Mouse (Mus musculus) embryonic facial prominence, embryonic 14.5 days (tissue): ENCODE results near the gene Pikfyve. TPM values are rescaled to one million over a fixed set of nuclear protein-coding genes. Genes with fewer than 3 reads are reported as not detected.
A peak's percentile ranks its signal among the peaks of the same experiment; 100 is the strongest.

Experiments used
- ATAC-seq: fragments of 200-750 bp; cut with Nextera tagmentation; 2 replicates; pipeline ENCODE4 v1.8.0; 2017; ENCODE audit warnings: low read depth, moderate number of reproducible peaks, moderate TSS enrichment
- DNase-seq: peaks from one replicate; pipeline ENCODE4 v3.0.0-alpha.2; 2015; ENCODE audit warnings: low spot score
- H3K27ac ChIP-seq: fragments of 300-500 bp; sonication (generic); replicated peaks from 2 replicates; pipeline ENCODE4 v1.5.1; 2014; ENCODE audit warnings: low read depth, mild to moderate bottlenecking, low read length, moderate library complexity
- H3K27me3 ChIP-seq: fragments of 300-500 bp; sonication (generic); replicated peaks from 2 replicates; pipeline ENCODE4 v1.6.1; 2014; ENCODE audit warnings: low read length; ENCODE audit not compliant: control insufficient read depth, insufficient read depth
- H3K36me3 ChIP-seq: fragments of 300-500 bp; sonication (generic); 2 replicates; pipeline ENCODE4 v1.6.1; 2014; ENCODE audit warnings: low read length, mixed read lengths; ENCODE audit not compliant: control insufficient read depth, insufficient read depth
- H3K4me1 ChIP-seq: fragments of 300-500 bp; sonication (generic); 2 replicates; pipeline ENCODE4 v1.6.1; 2014; ENCODE audit warnings: antibody characterized with exemption, low read length; ENCODE audit not compliant: control insufficient read depth, insufficient read depth
- H3K4me2 ChIP-seq: fragments of 300-500 bp; sonication (generic); 2 replicates; pipeline ENCODE4 v1.6.1; 2014; ENCODE audit warnings: low read depth, mild to moderate bottlenecking, low read length, moderate library complexity, mixed read lengths
- H3K4me3 ChIP-seq: fragments of 300-500 bp; sonication (generic); 2 replicates; pipeline ENCODE4 v1.5.1; 2014; ENCODE audit warnings: low read depth, mild to moderate bottlenecking, low read length
- H3K9ac ChIP-seq: fragments of 300-500 bp; sonication (generic); 2 replicates; pipeline ENCODE4 v1.6.1; 2014; ENCODE audit warnings: low read depth, mild to moderate bottlenecking, low read length, moderate library complexity, mixed read lengths
- H3K9me3 ChIP-seq: fragments of 300-500 bp; sonication (generic); 2 replicates; pipeline ENCODE4 v1.6.1; 2016; ENCODE audit warnings: low read length; ENCODE audit not compliant: control insufficient read depth
- WGBS: fragments of 180-500 bp; shearing (Covaris S2); extraction: QIAGEN DNeasy Blood & Tissue Kit; methylation state at CpG from one replicate; pipeline ENCODE4 v1.1.7; 2014; 5-methylcytosine and 5-hydroxymethylcytosine counted together
- polyA plus RNA-seq: library from polyadenylated mRNA; unstranded; fragments of >200 nt; fragmentation: Nextera tagmentation; extraction: Ambion mirVana; gene quantifications from 2 replicates; pipeline ENCODE4 v1.2.1, GENCODE M21; 2014

The Pikfyve gene
- polyA plus RNA-seq, 1 experiment from 2014 or later, result 14.8 TPM

DNA sequence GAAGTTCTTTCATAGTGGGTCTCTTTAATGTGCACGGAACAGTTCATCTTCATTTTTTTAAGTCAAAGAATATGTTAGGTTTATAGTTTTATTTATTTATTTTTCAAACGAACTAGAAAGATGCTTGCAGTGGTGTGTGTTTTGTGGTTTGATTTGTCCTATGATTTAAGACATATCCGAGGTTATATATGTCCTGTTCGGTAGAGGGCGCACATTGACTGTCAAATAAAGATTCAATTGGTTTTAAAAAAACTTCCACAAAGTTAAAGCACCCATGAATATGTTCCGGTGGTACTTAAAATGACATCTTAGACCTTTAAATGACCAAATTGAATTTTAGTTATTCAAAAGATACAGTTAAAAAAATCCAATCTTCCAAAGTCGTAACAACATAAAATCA, 125.6 kb downstream of the Pikfyve start:
- DNase-seq (peak; percentile 86), ATAC-seq (no peak)
- 9% methylated on average over 7 of the region's 7 CpGs for WGBS
- Histone ChIP-seq H3K9me3 (no peaks in the 10 kb centered on the region), H3K4me2 (peak overlapping the region; percentile 75), H3K36me3 (no peaks in the 10 kb centered on the region), H3K27me3 (peaks cover 19% of the 10 kb centered on the region), H3K9ac (no peak overlapping the region), H3K4me3 (peak overlapping the region; percentile 36), H3K4me1 (no peaks in the 10 kb centered on the region), H3K27ac (no peak overlapping the region)

- Histone ChIP-seq H3K27ac (no peak overlapping the region), H3K4me2 (no peak overlapping the region), H3K9me3 (no peaks in the 10 kb centered on the region), H3K4me1 (no peaks in the 10 kb centered on the region), H3K27me3 (peaks cover 19% of the 10 kb centered on the region), H3K4me3 (no peak overlapping the region), H3K9ac (no peak overlapping the region), H3K36me3 (no peaks in the 10 kb centered on the region)
- no peak for DNase-seq
- no peak for ATAC-seq
- 66% methylated on average over 2 of the region's 2 CpGs for WGBS
These were observed 126.4 kb downstream of the Pikfyve start for GRCm38 (mm10) chr1:65312896-65313295.

- no peak overlapping the region for H3K4me3 ChIP-seq
- no peak overlapping the region for H3K4me2 ChIP-seq
- no peak for ATAC-seq
- H3K27ac ChIP-seq, result no peak overlapping the region
- DNase-seq, result no peak
- no peak overlapping the region for H3K9ac ChIP-seq
- no peaks in the 10 kb centered on the region for H3K9me3 ChIP-seq
- H3K4me1 ChIP-seq, result no peaks in the 10 kb centered on the region
- H3K27me3 ChIP-seq, result peaks cover 19% of the 10 kb centered on the region
- H3K36me3 ChIP-seq, result no peaks in the 10 kb centered on the region
- 58% methylated on average over 13 of the region's 13 CpGs for WGBS
These were observed 127.9 kb downstream of the Pikfyve start for GRCm38 (mm10) chr1:65314054-65315021.

DNA sequence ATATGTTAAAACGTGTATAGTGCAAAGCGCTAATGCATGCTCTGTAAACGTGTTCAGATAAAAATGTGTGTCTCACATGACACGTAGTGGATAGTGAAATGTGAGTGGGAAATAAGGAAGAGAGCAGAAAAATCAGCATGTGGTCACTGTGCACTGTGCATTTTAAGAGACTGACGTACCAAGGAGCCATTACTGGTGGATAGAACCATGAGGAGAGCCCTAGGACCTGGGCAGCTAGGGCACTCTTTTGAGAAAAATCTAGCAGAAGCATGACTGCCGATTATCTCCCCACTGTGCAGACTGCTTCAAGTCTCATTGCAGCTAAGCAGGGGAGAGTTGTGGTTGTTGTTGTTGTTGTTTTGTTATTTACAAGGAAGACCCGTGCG, 128.5 kb downstream of the Pikfyve start:
- no peak for DNase-seq
- WGBS, result 80% methylated on average over 8 of the region's 8 CpGs
- H3K27ac ChIP-seq, result no peak overlapping the region

More for the DNA sequence above, 128.5 kb downstream of the Pikfyve start:
- Histone ChIP-seq H3K9me3 (no peaks in the 10 kb centered on the region), H3K4me3 (no peak overlapping the region), H3K9ac (no peak overlapping the region), H3K36me3 (no peaks in the 10 kb centered on the region), H3K4me1 (no peaks in the 10 kb centered on the region), H3K4me2 (no peak overlapping the region), H3K27me3 (peaks cover 18% of the 10 kb centered on the region)
- ATAC-seq, result no peak

Other genes with a start within 250 kb of the Pikfyve start
- 5.6 and 6.0 TPM in 2 replicates for gene Plekhm3, start 229.9 kb upstream of the Pikfyve start, polyA plus RNA-seq
- gene Akr1cl, start 153.9 kb upstream of the Pikfyve start, polyA plus RNA-seq, result 0.17 and 0.25 TPM in 2 replicates
- 0.29 TPM in 1 of 2 replicates, not detected in the other for gene Cryge, start 135.5 kb upstream of the Pikfyve start, polyA plus RNA-seq
- not detected in 2 replicates for gene Crygd, start 123.2 kb upstream of the Pikfyve start, polyA plus RNA-seq
- gene Crygc, start 113.0 kb upstream of the Pikfyve start, polyA plus RNA-seq, result 0.37 TPM in 1 of 2 replicates, not detected in the other
- 0.35 TPM in 1 of 2 replicates, not detected in the other for gene Crygb, start 104.4 kb upstream of the Pikfyve start, polyA plus RNA-seq
- gene Cryga, start 83.3 kb upstream of the Pikfyve start, polyA plus RNA-seq, result not detected in 2 replicates
- not detected in 2 replicates for gene Gm28845, start 67.1 kb upstream of the Pikfyve start, polyA plus RNA-seq
- 0.31 and 0.64 TPM in 2 replicates for gene D630023F18Rik, start 63.5 kb upstream of the Pikfyve start, polyA plus RNA-seq
- 145 and 165 TPM in 2 replicates for gene Idh1, start 183 bp upstream of the Pikfyve start, polyA plus RNA-seq
- 0.10 and 0.18 TPM in 2 replicates for gene Pth2r, start 95.4 kb downstream of the Pikfyve start, polyA plus RNA-seq